Mouse (Mus musculus) testis, adult 2 months (tissue): ENCODE results near the gene Nisch. TPM values are rescaled to one million over a fixed set of nuclear protein-coding genes. Genes with fewer than 3 reads are reported as not detected.

Experiments
- H3K27ac ChIP-seq: fragments of 200-500 bp; 2 replicates; pipeline ENCODE4 v1.5.1; 2012; ENCODE audit warnings: low read depth, low read length; ENCODE audit not compliant: control insufficient read depth, insufficient read depth
- H3K27me3 ChIP-seq: fragments of 200-500 bp; 2 replicates; pipeline ENCODE4 v1.6.1; 2012; ENCODE audit warnings: mild to moderate bottlenecking, low read length, moderate library complexity; ENCODE audit not compliant: control insufficient read depth, insufficient read depth
- H3K36me3 ChIP-seq: fragments of 200-500 bp; 2 replicates; pipeline ENCODE4 v1.6.1; 2012; ENCODE audit warnings: mild to moderate bottlenecking, low read length; ENCODE audit not compliant: control insufficient read depth, insufficient read depth
- H3K4me1 ChIP-seq: fragments of 200-500 bp; 2 replicates; pipeline ENCODE4 v1.6.1; 2012; ENCODE audit warnings: low read length; ENCODE audit not compliant: control insufficient read depth, insufficient read depth
- H3K4me3 ChIP-seq: fragments of 200-500 bp; 2 replicates; pipeline ENCODE4 v1.5.1; 2012; ENCODE audit warnings: low read depth, mild to moderate bottlenecking, low read length, moderate library complexity, mixed read lengths; ENCODE audit not compliant: control insufficient read depth
- CTCF ChIP-seq: fragments of 200-500 bp; IDR thresholded peaks from 2 replicates; pipeline ENCODE4 v1.5.1; 2012; ENCODE audit warnings: low read depth, mild to moderate bottlenecking, inconsistent platforms, low read length, moderate library complexity; ENCODE audit not compliant: control insufficient read depth, insufficient read depth, insufficient replicate concordance
- POLR2A ChIP-seq: fragments of 200-500 bp; IDR thresholded peaks from 2 replicates; pipeline ENCODE4 v1.6.1; 2012; ENCODE audit warnings: low read depth, mild to moderate bottlenecking, inconsistent platforms, low read length, moderate library complexity; ENCODE audit not compliant: control insufficient read depth
- polyA plus RNA-seq: library from polyadenylated mRNA; depleted of rRNA; stranded (reverse); fragments of >200 nt; gene quantifications from 2 replicates; pipeline ENCODE4 v1.2.3, GENCODE M21; 2012

The Nisch gene
- polyA plus RNA-seq, 1 experiment: 62.1 TPM

DNA sequence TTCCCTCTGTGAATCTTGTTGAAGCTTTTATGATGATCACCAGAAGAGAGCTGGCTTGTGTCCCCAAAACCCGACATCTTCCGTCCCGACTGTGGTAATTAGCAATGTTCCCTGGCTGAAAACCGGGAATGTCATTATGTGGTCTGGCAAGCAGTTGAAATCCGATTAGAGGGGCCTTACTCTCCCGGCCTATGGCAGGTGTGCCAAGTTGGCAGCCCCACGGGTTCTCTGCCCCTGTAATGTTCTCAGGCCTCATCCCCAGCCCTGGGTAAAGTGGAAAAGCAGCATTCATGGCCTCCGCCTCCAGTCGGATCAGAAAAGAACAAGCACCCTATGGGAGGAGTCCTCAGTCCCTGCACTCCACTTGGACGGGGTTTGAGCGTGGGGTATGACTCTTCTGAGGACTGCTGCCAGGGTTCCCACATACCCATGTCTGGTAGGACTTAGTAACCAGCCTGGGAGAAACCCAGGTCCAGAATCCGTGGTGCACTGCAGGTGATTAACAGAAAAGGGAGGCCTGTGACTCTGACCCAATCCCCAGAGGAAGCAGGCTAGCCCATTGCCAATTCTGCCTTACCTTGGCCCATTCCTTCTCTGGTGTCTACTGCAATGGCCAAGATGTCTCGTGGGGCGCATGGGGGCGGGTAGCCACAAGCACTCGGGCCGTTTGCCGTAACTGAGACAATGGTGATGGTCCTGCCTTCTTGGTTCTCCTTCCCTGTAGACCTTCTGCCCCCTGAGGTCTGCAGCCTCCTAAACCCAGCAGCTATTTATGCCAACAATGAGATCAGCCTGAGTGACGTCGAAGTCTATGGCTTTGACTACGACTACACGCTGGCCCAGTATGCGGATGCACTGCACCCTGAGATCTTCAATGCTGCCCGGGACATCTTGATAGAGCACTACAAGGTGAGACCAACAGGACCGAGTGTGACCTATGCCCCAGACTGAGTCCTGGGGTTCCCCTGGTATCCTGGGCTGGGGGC, 82.4 kb downstream of the Nisch start:
- H3K27ac ChIP-seq: no peak overlapping the region

DNA sequence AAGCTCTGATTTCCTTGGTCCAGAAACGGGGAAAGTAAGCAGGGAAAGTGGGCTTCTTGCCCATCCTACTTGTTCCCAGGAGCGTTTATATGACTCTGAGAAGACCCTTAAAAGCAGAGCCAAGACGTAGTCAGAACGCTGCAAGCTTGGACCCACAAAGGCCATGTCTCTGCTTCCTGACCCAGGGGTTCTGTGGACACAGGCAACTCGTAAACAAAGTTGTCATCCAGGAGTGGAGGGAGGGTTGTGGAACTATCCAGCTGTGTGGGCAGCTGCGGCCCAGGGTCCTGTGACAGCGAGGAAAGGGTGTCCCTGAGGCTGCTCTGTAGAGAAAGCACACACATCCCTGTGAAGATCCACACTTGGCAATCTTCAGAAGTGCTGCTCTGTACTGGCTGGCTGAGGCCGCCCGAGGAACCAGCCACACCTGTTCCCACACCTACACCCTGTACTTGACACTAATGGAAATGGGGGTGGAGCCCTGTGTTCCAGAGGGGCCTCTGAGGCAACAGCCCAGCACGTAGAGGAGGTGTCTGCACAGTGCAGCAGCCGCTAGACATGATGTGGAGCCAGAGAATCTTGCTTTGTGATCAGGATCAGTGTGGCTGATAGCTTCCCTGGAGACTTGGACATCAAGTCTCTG, 83.6 kb downstream of the Nisch start:
- H3K27me3 ChIP-seq: no peaks in the 10 kb centered on the region
- H3K27ac ChIP-seq: no peak overlapping the region
- no peaks in the 10 kb centered on the region for H3K36me3 ChIP-seq
- TF ChIP-seq CTCF (no peak), POLR2A (no peak)
- no peak overlapping the region for H3K4me3 ChIP-seq
- peaks cover 30% of the 10 kb centered on the region for H3K4me1 ChIP-seq

More for the DNA sequence above, 82.4 kb downstream of the Nisch start:
- Histone ChIP-seq H3K36me3 (no peaks in the 10 kb centered on the region), H3K4me3 (no peak overlapping the region), H3K27me3 (no peaks in the 10 kb centered on the region), H3K4me1 (peaks cover 24% of the 10 kb centered on the region)
- TF ChIP-seq CTCF (no peak), POLR2A (no peak)

DNA sequence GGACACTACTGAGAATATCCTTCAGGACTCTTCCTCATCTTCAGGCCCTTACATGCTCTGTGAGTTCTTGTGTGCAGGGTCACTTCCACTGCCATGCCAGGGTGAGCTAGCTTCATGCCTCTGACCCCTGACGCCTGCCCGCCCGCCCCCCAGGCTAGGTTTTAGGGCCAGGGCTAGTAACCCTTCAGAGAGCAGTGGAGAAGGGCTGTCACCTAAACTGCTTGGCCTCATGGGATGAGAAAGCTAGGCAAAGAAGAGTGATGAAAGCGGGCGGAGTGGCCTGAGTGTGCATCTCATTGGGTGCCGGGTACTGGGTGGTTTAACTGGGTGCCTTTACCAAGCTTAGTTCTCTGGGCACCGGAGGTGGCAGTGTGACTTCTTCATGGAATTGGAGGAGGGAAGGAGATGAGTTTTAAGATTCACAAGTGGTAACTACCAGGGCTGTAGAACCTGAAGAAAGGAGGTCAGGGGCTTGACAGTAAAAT, 84.2 kb downstream of the Nisch start:
- no peak overlapping the region for H3K27ac ChIP-seq
- TF ChIP-seq POLR2A (no peak), CTCF (no peak)
- H3K27me3 ChIP-seq: no peaks in the 10 kb centered on the region
- no peaks in the 10 kb centered on the region for H3K36me3 ChIP-seq
- no peak overlapping the region for H3K4me3 ChIP-seq
- H3K4me1 ChIP-seq: peaks cover 32% of the 10 kb centered on the region

DNA sequence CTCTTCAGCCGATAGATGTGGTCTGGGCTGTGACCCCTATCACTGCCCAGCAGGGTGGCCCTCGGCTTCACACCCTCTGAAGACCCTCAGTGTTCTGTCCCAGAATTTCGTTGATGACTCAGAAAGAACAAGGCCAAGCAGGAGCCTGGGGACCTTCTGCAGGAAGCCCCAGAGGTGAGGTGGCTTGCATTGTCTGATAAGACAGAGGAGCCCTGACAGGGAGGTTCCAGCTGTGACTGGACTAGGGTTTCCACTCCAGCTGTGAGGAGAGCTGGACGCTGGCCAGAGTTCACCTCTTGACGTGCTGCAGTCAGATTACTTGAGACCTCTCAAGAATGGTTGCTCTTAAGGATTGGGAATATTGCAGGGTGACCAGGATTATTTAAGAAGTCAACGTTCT, 84.7 kb downstream of the Nisch start:
- no peak overlapping the region for H3K27ac ChIP-seq
- H3K27me3 ChIP-seq: no peaks in the 10 kb centered on the region
- no peak overlapping the region for H3K4me3 ChIP-seq
- no peaks in the 10 kb centered on the region for H3K36me3 ChIP-seq
- TF ChIP-seq POLR2A (no peak), CTCF (no peak)
- peaks cover 32% of the 10 kb centered on the region for H3K4me1 ChIP-seq

DNA sequence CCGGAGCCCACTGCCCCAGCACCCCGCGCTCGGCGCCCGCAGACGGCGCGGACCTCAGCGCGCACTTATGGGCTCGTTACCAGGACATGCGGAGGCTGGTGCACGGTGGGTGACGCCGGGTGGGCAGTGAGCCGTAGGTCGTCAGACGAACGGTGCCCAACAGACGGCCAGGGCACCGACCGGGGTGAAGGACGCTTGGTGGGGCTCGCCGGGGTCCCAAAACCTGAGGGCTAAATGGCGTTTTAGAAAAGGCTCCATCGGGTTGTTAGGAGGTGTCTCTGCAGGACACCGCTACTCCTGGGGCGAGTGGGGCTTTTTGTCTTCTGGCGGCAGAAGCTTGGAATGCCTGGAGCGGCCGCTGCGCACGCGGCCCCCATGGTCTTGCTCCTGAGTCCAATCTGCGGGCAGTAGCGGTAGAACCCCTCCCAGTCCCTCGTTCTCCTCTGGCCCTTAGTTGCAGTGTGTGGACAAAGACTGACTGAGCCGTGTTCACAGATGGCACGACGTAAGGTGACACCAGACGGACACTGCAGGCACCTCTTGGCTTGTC, 85.4 kb downstream of the Nisch start:
- Histone ChIP-seq H3K27ac (no peak overlapping the region), H3K4me1 (peaks cover 32% of the 10 kb centered on the region), H3K27me3 (no peaks in the 10 kb centered on the region), H3K4me3 (peak overlapping the region; percentile 86), H3K36me3 (no peaks in the 10 kb centered on the region)
- no peak for TF ChIP-seq POLR2A
- TF ChIP-seq CTCF: no peak

DNA sequence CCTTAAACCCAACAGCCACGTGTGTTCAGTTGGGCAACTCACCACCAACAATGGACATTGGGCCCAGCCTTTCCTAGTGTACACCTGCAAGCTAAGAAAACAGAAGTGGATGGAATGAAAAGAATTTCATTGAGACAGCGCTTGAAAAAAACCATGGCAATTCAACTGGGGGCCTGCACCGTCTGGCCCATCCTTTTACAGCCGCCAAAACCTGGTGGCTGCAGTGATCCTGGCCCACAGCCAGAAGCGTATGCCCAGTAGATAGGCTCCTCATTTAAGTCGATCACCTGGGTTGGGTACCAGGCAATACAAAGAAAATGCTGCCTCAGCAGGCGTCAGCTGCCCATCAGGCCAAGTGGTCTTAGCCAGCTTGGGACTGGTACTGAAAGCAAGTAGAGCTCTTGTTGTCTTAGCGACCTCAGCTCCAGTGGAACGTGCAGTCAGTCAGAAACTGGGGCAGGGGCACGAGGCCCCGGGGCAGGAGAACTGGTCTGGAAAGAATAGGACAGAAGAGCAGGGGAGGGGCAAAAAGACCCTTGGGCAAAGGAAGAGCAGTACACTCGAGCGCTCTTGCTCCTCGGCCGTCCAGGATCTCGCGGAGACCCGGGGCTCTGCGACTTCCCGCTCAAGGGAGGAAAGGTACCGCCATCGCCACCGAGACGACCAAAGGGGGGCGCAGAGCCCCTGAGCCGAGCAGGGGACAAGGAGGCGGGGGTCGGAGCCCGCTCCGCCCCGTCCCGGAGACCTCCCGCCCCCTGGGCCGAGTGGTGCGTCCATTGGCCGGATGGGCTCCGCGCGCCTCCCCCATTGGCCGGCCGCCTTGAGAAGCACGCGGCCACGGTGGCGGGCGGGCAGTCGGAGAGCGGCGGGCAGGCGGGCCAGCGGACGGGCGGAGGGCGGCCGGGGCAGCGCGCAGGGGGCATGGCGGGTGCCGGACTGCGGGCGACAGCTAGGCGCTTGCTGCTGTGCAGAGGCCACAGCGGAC, 86.2 kb downstream of the Nisch start, which contains the start of gene Nt5dc2:
Gene Nt5dc2, plus strand, starts transcription at position 818 of the 985 bp plus-strand sequence.
- Histone ChIP-seq H3K36me3 (no peaks in the 10 kb centered on the region), H3K4me1 (peaks cover 32% of the 10 kb centered on the region), H3K27ac (no peak within 1 kb of the TSS), H3K27me3 (no peaks in the 10 kb centered on the region), H3K4me3 (peak within 1 kb of the TSS; percentile 86)
- no peak for TF ChIP-seq CTCF
